ENCODE assay signal across 9 mouse cellular contexts in genomic region chr13:73446494-73446893, GRCm38 (mm10). TPM values are rescaled to one million over a fixed set of nuclear protein-coding genes. Genes with fewer than 3 reads are reported as not detected.
DNase-seq lines count a peak whose midpoint lies in the region; ATAC-seq lines count a peak whose summit lies in the region.
"Had no signal": no experiment of that assay in that cellular context is flagged by ENCODE, and none has a peak within 500 bp of the region (broad histone marks: within the 10 kb centered on the region; RNA-seq: fewer than 3 reads in every experiment).

No protein-coding gene starts in this region.

- no peak for DNase-seq in forebrain, embryonic 10.5 days (ENCODE audit: extremely low spot score, low spot score)
- no peak for DNase-seq in forebrain, embryonic 11.5 days (ENCODE audit: low spot score)
- no peak for DNase-seq in neural tube, embryonic 10.5 days (ENCODE audit: extremely low spot score, low spot score)
- DNase-seq in T-cell, adult 2 months (ENCODE audit: low spot score), result no peak
- DNase-seq: gastrocnemius, postnatal 36 days had no signal

- H3K27ac ChIP-seq in forebrain, embryonic 10.5 days, result 0 out of 2 replicates have a peak overlapping the region, but pooled peaks have one; percentile 35
- H3K27ac ChIP-seq in forebrain, embryonic 11.5 days (ENCODE audit: low read depth, low read length), result no peak overlapping the region
- peak overlapping the region; percentile 59 for H3K27ac ChIP-seq in neural tube, embryonic 13.5 days (replicated peaks)
- H3K27ac ChIP-seq in liver, embryonic 15.5 days (replicated peaks), result peak overlapping the region; percentile 99
- H3K27ac ChIP-seq in stomach, embryonic 16.5 days (ENCODE audit: low read length), result peak overlapping the region; percentile 80

- H3K27me3 ChIP-seq in forebrain, embryonic 10.5 days (ENCODE audit: poor library complexity, severe bottlenecking), result no peaks in the 10 kb centered on the region
- no peaks in the 10 kb centered on the region for H3K27me3 ChIP-seq in forebrain, embryonic 11.5 days (ENCODE audit: control insufficient read depth, insufficient read depth, low read length)
- H3K27me3 ChIP-seq in neural tube, embryonic 13.5 days, result no peaks in the 10 kb centered on the region
- no peaks in the 10 kb centered on the region for H3K27me3 ChIP-seq in liver, embryonic 15.5 days
- H3K27me3 ChIP-seq in stomach, embryonic 16.5 days (ENCODE audit: control insufficient read depth, insufficient read depth, low read length), result no peaks in the 10 kb centered on the region

- H3K4me3 ChIP-seq in forebrain, embryonic 10.5 days, result no peak overlapping the region
- H3K4me3 ChIP-seq in forebrain, embryonic 11.5 days (ENCODE audit: low read depth, low read length), result no peak overlapping the region
- H3K4me3 ChIP-seq in neural tube, embryonic 13.5 days, result no peak overlapping the region
- peak overlapping the region; percentile 15 for H3K4me3 ChIP-seq in liver, embryonic 15.5 days (replicated peaks)
- H3K4me3 ChIP-seq in stomach, embryonic 16.5 days (replicated peaks; ENCODE audit: low read length), result no peak overlapping the region

- H3K4me2 ChIP-seq in forebrain, embryonic 11.5 days (ENCODE audit: low read depth, low read length, severe bottlenecking), result no peak overlapping the region
- H3K4me2 ChIP-seq in neural tube, embryonic 13.5 days, result no peak overlapping the region
- peak overlapping the region; percentile 64 for H3K4me2 ChIP-seq in liver, embryonic 15.5 days
- no peak overlapping the region; the same call in 1 of the 2 replicates for H3K4me2 ChIP-seq in stomach, embryonic 16.5 days (ENCODE audit: low read depth, low read length)

- H3K9me3 ChIP-seq in forebrain, embryonic 10.5 days, result no peaks in the 10 kb centered on the region
- H3K9me3 ChIP-seq in forebrain, embryonic 11.5 days (ENCODE audit: control insufficient read depth, low read length), result no peaks in the 10 kb centered on the region
- H3K9me3 ChIP-seq in neural tube, embryonic 13.5 days, result no peaks in the 10 kb centered on the region
- H3K9me3 ChIP-seq in liver, embryonic 15.5 days (replicated peaks), result no peaks in the 10 kb centered on the region
- no peaks in the 10 kb centered on the region for H3K9me3 ChIP-seq in stomach, embryonic 16.5 days (replicated peaks; ENCODE audit: control insufficient read depth, low read length)

- peaks cover 9% of the 10 kb centered on the region for H3K4me1 ChIP-seq in forebrain, embryonic 10.5 days
- H3K4me1 ChIP-seq in forebrain, embryonic 11.5 days (replicated peaks; ENCODE audit: control insufficient read depth, insufficient read depth, low read length), result no peaks in the 10 kb centered on the region
- peaks cover 10% of the 10 kb centered on the region for H3K4me1 ChIP-seq in neural tube, embryonic 13.5 days (replicated peaks)
- H3K4me1 ChIP-seq in liver, embryonic 15.5 days (replicated peaks), result peaks cover 82% of the 10 kb centered on the region
- H3K4me1 ChIP-seq in stomach, embryonic 16.5 days (ENCODE audit: control insufficient read depth, insufficient read depth, low read length), result peaks cover 4% of the 10 kb centered on the region; the same call in 1 of the 2 replicates

- no peak for ATAC-seq in forebrain, embryonic 11.5 days (replicated peaks; ENCODE audit: low FRiP score)
- ATAC-seq in neural tube, embryonic 13.5 days (ENCODE audit: low read depth), result peak; percentile 71
- no peak for ATAC-seq in liver, embryonic 15.5 days (ENCODE audit: insufficient read depth)
- peak; percentile 81 for ATAC-seq in stomach, embryonic 16.5 days (ENCODE audit: insufficient read depth, low FRiP score)
- no peak for ATAC-seq in inflammation-experienced regulatory T-cells, adult 6 months

- H3K36me3 ChIP-seq in forebrain, embryonic 10.5 days (replicated peaks), result no peaks in the 10 kb centered on the region
- no peaks in the 10 kb centered on the region for H3K36me3 ChIP-seq in forebrain, embryonic 11.5 days (ENCODE audit: control insufficient read depth, insufficient read depth, low read length)
- H3K36me3 ChIP-seq in neural tube, embryonic 13.5 days, result no peaks in the 10 kb centered on the region
- H3K36me3 ChIP-seq in liver, embryonic 15.5 days (replicated peaks), result no peaks in the 10 kb centered on the region
- no peaks in the 10 kb centered on the region for H3K36me3 ChIP-seq in stomach, embryonic 16.5 days (ENCODE audit: control insufficient read depth, insufficient read depth, low read length)

- no peak overlapping the region for H3K9ac ChIP-seq in forebrain, embryonic 11.5 days (ENCODE audit: low read length)
- no peak overlapping the region for H3K9ac ChIP-seq in neural tube, embryonic 13.5 days
- H3K9ac ChIP-seq in liver, embryonic 15.5 days, result peak overlapping the region; percentile 47
- H3K9ac ChIP-seq in stomach, embryonic 16.5 days (ENCODE audit: low read length), result peak overlapping the region; percentile 5; the same call in 1 of the 2 replicates

- WGBS in forebrain, embryonic 10.5 days, result 74% methylated on average over 4 of the region's 4 CpGs
- 68% methylated on average over 4 of the region's 4 CpGs for WGBS in forebrain, embryonic 11.5 days
- 64% methylated on average over 4 of the region's 4 CpGs for WGBS in neural tube, embryonic 13.5 days
- 58% methylated on average over 4 of the region's 4 CpGs for WGBS in liver, embryonic 15.5 days (ENCODE audit: insufficient replicate concordance)
- WGBS in stomach, embryonic 16.5 days, result 54% methylated on average over 4 of the region's 4 CpGs

RNA-seq across cellular contexts. Expression of gene Lpcat1, which starts 20.5 kb away (rescaled TPM):
- 63.5 and 67.3 TPM in 2 replicates for polyA plus RNA-seq in forebrain, embryonic 10.5 days (2016; fragmentation: Nextera tagmentation; extraction: Ambion mirVana)
- 64.3 and 68.0 TPM in 2 replicates for polyA plus RNA-seq in forebrain, embryonic 11.5 days (2014; fragmentation: Nextera tagmentation; extraction: Ambion mirVana)
- polyA plus RNA-seq in neural tube, embryonic 13.5 days (2015; fragmentation: Nextera tagmentation; extraction: Ambion mirVana), result 51.7 and 55.0 TPM in 2 replicates
- polyA plus RNA-seq in liver, embryonic 15.5 days (2015; fragmentation: Nextera tagmentation; extraction: Ambion mirVana), result 73.8 and 78.2 TPM in 2 replicates
- 20.0 and 21.0 TPM in 2 replicates for polyA plus RNA-seq in stomach, embryonic 16.5 days (2015; fragmentation: Nextera tagmentation; extraction: Ambion mirVana)
- polyA plus RNA-seq in inflammation-experienced regulatory T-cells, adult 6 months (2017; shearing (Covaris generic)), result 10 to 100 TPM; 26.5 to 39.7 (median 36.1) TPM

Comparison
In these comparisons a context has a peak if more than half of its experiments do, and no peak if none do; other contexts are left out.
1. ATAC-seq: peak in neural tube, embryonic 13.5 days (single experiment) and stomach, embryonic 16.5 days (single experiment); none in forebrain, embryonic 11.5 days (single experiment), liver, embryonic 15.5 days (single experiment) and inflammation-experienced regulatory T-cells, adult 6 months (single experiment).
2. H3K9ac ChIP-seq: peak in liver, embryonic 15.5 days (single experiment) and stomach, embryonic 16.5 days (single experiment); none in forebrain, embryonic 11.5 days (single experiment) and neural tube, embryonic 13.5 days (single experiment).